Mouse (Mus musculus) Patski (cell line): Measurements from ENCODE around the gene Sipa1l1. TPM values are rescaled to one million over a fixed set of nuclear protein-coding genes. Genes with fewer than 3 reads are reported as not detected.
"Not testable (repeated sequence)": the region's sequence is repeated elsewhere in the genome, so short reads cannot be mapped to it uniquely, and the experiment has no call there.

ENCODE experiments used
- ATAC-seq: fragments of 100-300 bp; one replicate; pipeline ENCODE4 v1.8.0; 2021
- CTCF ChIA-PET: fragments of 350-600 bp; sonication (Branson Sonifier 250); formaldehyde crosslinking; loops from one replicate; lab custom pipeline; 2022; ENCODE audit warnings: inconsistent platforms; lab: Charles Lee
- POLR2A ChIA-PET: fragments of 350-600 bp; sonication (Branson Sonifier 250); formaldehyde crosslinking; loops from one replicate; lab custom pipeline; 2022; ENCODE audit warnings: antibody characterized with exemption, inconsistent platforms; lab: Charles Lee
- DNase-seq: peaks from one replicate; pipeline ENCODE4 v3.0.0-alpha.2; 2011; ENCODE audit warnings: low read depth, low spot score
- H3K27me3 ChIP-seq: fragments of 371-371 bp; one replicate; pipeline ENCODE4 v1.5.1; 2021
- CTCF ChIP-seq: fragments of 100-300 bp; IDR thresholded peaks from one replicate; pipeline ENCODE4 v1.5.1; 2021
- in situ Hi-C: fragments of 300-500 bp; cut with MboI; formaldehyde crosslinking; loops from 3 replicates; pipeline ENCODE4 v1.11.1; 2018; ENCODE audit warnings: low pct_unique_long_range_greater_than_20kb, mixed read lengths
- polyA plus RNA-seq: library from polyadenylated mRNA; unstranded; gene quantifications from one replicate; pipeline ENCODE4 v1.2.3, GENCODE M21; 2021

Sipa1l1 gene
- polyA plus RNA-seq, 1 experiment from 2014 or later = 26.0 TPM

GRCm38 (mm10) chr12:82486829-82487560 lies 317.9 kb downstream of the Sipa1l1 start:
- no peaks in the 10 kb centered on the region for H3K27me3 ChIP-seq
- no peak for ATAC-seq
- POLR2A ChIA-PET = no interaction called here
- in situ Hi-C loops = loop anchor here (5.0 kb wide), 1 partner anchor 530 kb away; no protein-coding TSS in a partner anchor
- TF ChIP-seq CTCF = no peak
- CTCF ChIA-PET = no interaction called here
- DNase-seq = no peak

GRCm38 (mm10) chr12:82489093-82489492 lies 320.0 kb downstream of the Sipa1l1 start:
- ChIA-PET CTCF (interaction anchor here (0.7 kb wide), 1 partner anchor 366 kb away, joined by 4 read pairs; no protein-coding TSS in a partner anchor), POLR2A (no interaction called here)
- no peaks in the 10 kb centered on the region for H3K27me3 ChIP-seq
- peak; percentile 41 for TF ChIP-seq CTCF
- ATAC-seq = no peak
- no peak for DNase-seq
- in situ Hi-C loops = loop anchor here (5.0 kb wide), 1 partner anchor 528 kb away; no protein-coding TSS in a partner anchor

GRCm38 (mm10) chr12:82489621-82490020 lies 320.5 kb downstream of the Sipa1l1 start:
- no peak for TF ChIP-seq CTCF
- H3K27me3 ChIP-seq = no peaks in the 10 kb centered on the region
- in situ Hi-C loops = loop anchor here (5.0 kb wide), 1 partner anchor 528 kb away; no protein-coding TSS in a partner anchor
- DNase-seq = no peak
- ATAC-seq = no peak
- CTCF ChIA-PET = interaction anchor here (0.7 kb wide), 1 partner anchor 366 kb away, joined by 4 read pairs; no protein-coding TSS in a partner anchor
- POLR2A ChIA-PET = no interaction called here

GRCm38 (mm10) chr12:82492456-82492855 lies 323.3 kb downstream of the Sipa1l1 start:
- in situ Hi-C loops = no loop called here
- H3K27me3 ChIP-seq = no peaks in the 10 kb centered on the region
- ATAC-seq = no peak
- POLR2A ChIA-PET = no interaction called here
- DNase-seq = no peak
- CTCF ChIA-PET = no interaction called here
- no peak for TF ChIP-seq CTCF

GRCm38 (mm10) chr12:82493260-82493659 lies 324.1 kb downstream of the Sipa1l1 start:
- in situ Hi-C loops, POLR2A ChIA-PET, DNase-seq, H3K27me3 ChIP-seq, ATAC-seq, CTCF ChIA-PET: not testable (repeated sequence)

- ChIA-PET CTCF (no interaction called here), POLR2A (no interaction called here)
- no peak for TF ChIP-seq CTCF
- no peaks in the 10 kb centered on the region for H3K27me3 ChIP-seq
- in situ Hi-C loops = loop anchor here (5.0 kb wide), 1 partner anchor 451 kb away; no protein-coding TSS in a partner anchor
- ATAC-seq (no peak), DNase-seq (no peak)
These were observed 326.8 kb downstream of the Sipa1l1 start for GRCm38 (mm10) chr12:82495936-82496335.

GRCm38 (mm10) chr12:82497866-82498631 lies 328.9 kb downstream of the Sipa1l1 start:
- DNase-seq (no peak), ATAC-seq (no peak)
- ChIA-PET CTCF (interaction anchor here (1.4 to 1.9 kb wide), 2 partner anchors 449 to 520 kb away, joined by 3 to 12 read pairs; no protein-coding TSS in a partner anchor), POLR2A (no interaction called here)
- H3K27me3 ChIP-seq = no peaks in the 10 kb centered on the region
- TF ChIP-seq CTCF = peak; percentile 82
- in situ Hi-C loops = loop anchor here (5.0 kb wide), 1 partner anchor 449 kb away; no protein-coding TSS in a partner anchor

GRCm38 (mm10) chr12:82498701-82499100 lies 329.6 kb downstream of the Sipa1l1 start:
- ATAC-seq (no peak), DNase-seq (no peak)
- ChIA-PET CTCF (interaction anchor here (1.4 to 1.9 kb wide), 2 partner anchors 448 to 519 kb away, joined by 3 to 12 read pairs; no protein-coding TSS in a partner anchor), POLR2A (no interaction called here)
- H3K27me3 ChIP-seq = no peaks in the 10 kb centered on the region
- in situ Hi-C loops = loop anchor here (5.0 kb wide), 1 partner anchor 449 kb away; no protein-coding TSS in a partner anchor
- no peak for TF ChIP-seq CTCF

GRCm38 (mm10) chr12:82499731-82500130 lies 330.6 kb downstream of the Sipa1l1 start:
- CTCF ChIA-PET = no interaction called here
- in situ Hi-C loops = loop anchor here (5.0 kb wide), 1 partner anchor 448 kb away; no protein-coding TSS in a partner anchor
- no peak for DNase-seq
- POLR2A ChIA-PET = no interaction called here
- no peaks in the 10 kb centered on the region for H3K27me3 ChIP-seq
- TF ChIP-seq CTCF = no peak
- ATAC-seq = no peak
